Mouse (Mus musculus) liver, embryonic 18 days (tissue): ENCODE measurements around the gene Pafah1b1. TPM values are rescaled to one million over a fixed set of nuclear protein-coding genes. Genes with fewer than 3 reads are reported as not detected.

Experiments
- polyA plus RNA-seq: library from polyadenylated mRNA; depleted of rRNA; stranded (reverse); fragments of >200 nt; gene quantifications from 2 replicates; pipeline ENCODE4 v1.2.3, GENCODE M21; 2012; rRNA removed

Pafah1b1 gene
- 14.8 and 15.2 TPM in 2 replicates for polyA plus RNA-seq

DNA sequence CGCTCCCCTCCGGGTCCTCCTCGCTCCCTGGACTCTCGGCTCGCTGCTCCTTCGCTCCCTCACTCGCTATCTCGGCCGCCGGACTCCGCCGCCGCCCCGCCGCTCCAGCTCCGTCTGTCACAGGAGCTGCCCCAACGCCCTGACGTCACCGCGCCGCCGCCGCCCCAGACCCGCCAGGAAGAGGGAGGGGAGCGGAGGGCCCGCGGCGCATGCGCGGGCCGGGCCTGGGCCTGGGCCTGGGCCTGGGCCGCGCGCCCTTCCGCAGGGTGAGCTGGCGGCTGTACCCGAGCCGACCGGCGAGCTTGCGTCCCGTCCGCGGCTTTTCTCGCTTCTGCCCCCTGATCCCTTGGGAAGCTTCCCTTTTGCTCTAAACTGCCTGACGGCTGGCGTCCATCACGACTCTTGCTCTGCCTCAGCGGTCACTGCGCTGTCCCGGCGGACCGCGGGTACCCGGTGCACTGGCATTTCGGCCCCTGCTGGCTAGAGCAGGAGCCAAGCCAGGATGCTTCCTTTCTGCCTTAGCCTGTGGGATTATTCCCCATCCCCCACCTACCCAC, at the start of gene Pafah1b1:
Gene Pafah1b1 (minus strand): TSS at position 436 of the 557 bp plus-strand sequence.

GRCm38 (mm10) chr11:74770595-74771207, 46.2 kb upstream of the Pafah1b1 start, which contains the start of gene Mettl16:
TSS of gene Mettl16 (plus strand) at chr11:74770830.

DNA sequence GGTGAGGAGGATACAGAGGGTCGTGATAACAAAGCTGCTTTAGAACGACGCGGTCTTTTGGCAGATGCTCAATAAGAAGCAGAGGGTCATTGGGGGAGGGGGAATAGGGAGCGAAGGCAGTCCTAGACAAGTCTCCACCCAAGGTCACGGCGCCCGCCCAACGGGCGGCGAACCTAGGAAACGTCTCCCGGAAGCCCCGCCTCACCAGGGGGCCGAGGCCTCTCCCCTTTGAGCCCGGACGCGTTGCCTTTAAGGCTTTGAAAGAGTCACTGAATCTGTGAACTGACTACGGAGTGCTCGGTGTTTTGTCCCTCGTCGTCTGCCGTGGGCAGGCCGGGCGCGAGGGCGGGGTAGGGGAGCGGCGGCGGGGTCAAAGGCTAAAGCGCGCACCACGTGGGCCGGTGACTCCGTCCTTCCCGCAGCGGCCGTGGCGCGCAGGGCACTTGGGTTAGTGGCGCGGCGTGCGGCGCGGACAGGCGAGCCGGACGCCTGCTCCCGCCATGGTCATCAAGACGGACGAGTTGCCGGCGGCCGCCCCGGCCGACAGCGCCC, 75.3 kb downstream of the Pafah1b1 start, which contains the start of gene Cluh:
Gene Cluh (plus strand): TSS at position 401 of the 552 bp plus-strand sequence.

Other genes with a start within 250 kb of the Pafah1b1 start
- gene Rap1gap2, start 113.8 kb downstream of the Pafah1b1 start, polyA plus RNA-seq, result 1.7 and 2.2 TPM in 2 replicates
- 7.1 and 8.0 TPM in 2 replicates for gene Ccdc92b, start 105.1 kb downstream of the Pafah1b1 start, polyA plus RNA-seq
- gene Cluh, start 75.2 kb downstream of the Pafah1b1 start, polyA plus RNA-seq, result 40.8 and 47.9 TPM in 2 replicates
- 4.0 and 4.3 TPM in 2 replicates for gene Mettl16, start 46.2 kb upstream of the Pafah1b1 start, polyA plus RNA-seq
- gene Mnt, start 106.2 kb upstream of the Pafah1b1 start, polyA plus RNA-seq, result 1.9 and 2.1 TPM in 2 replicates
- 1.8 and 2.1 TPM in 2 replicates for gene Sgsm2, start 172.4 kb upstream of the Pafah1b1 start, polyA plus RNA-seq
- 13.0 and 14.5 TPM in 2 replicates for gene Tsr1, start 173.4 kb upstream of the Pafah1b1 start, polyA plus RNA-seq
- 6.1 and 7.0 TPM in 2 replicates for gene Smg6, start 201.2 kb upstream of the Pafah1b1 start, polyA plus RNA-seq
- 2.8 and 3.1 TPM in 2 replicates for gene Srr, start 201.3 kb upstream of the Pafah1b1 start, polyA plus RNA-seq